Mouse (Mus musculus) C2C12 (cell line): ENCODE results near the gene Ankrd13c. TPM values are rescaled to one million over a fixed set of nuclear protein-coding genes. Genes with fewer than 3 reads are reported as not detected.

Experiments used
- H3K27me3 ChIP-seq: one replicate; pipeline ENCODE4 v1.6.1; 2011; ENCODE audit not compliant: control insufficient read depth, insufficient read depth, insufficient read length
- H3K36me3 ChIP-seq: one replicate; pipeline ENCODE4 v1.6.1; 2011; ENCODE audit not compliant: control insufficient read depth, insufficient read depth
- H3K4me3 ChIP-seq: one replicate; pipeline ENCODE4 v1.5.1; 2011; ENCODE audit warnings: mild to moderate bottlenecking, control low read depth; ENCODE audit not compliant: poor library complexity, insufficient read depth, severe bottlenecking
- H3K79me2 ChIP-seq: one replicate; pipeline ENCODE4 v1.6.1; 2011; ENCODE audit not compliant: control insufficient read depth, insufficient read depth
- H3K79me3 ChIP-seq: one replicate; pipeline ENCODE4 v1.6.1; 2011; ENCODE audit warnings: low read depth, control low read depth
- H3ac ChIP-seq: one replicate; pipeline ENCODE3; 2011; ENCODE audit warnings: low read depth; ENCODE audit not compliant: control insufficient read depth, insufficient read length
- CEBPB ChIP-seq: IDR thresholded peaks from one replicate; pipeline ENCODE4 v1.6.1; 2011; ENCODE audit warnings: low read depth, mild to moderate bottlenecking, control low read depth, moderate library complexity
- CTCF ChIP-seq: IDR thresholded peaks from one replicate; pipeline ENCODE4 v1.5.1; 2011; ENCODE audit not compliant: control insufficient read depth, insufficient read depth, insufficient read length
- FOSL1 ChIP-seq: IDR thresholded peaks from one replicate; pipeline ENCODE4 v1.8.0; 2011; ENCODE audit warnings: mild to moderate bottlenecking, low read length; ENCODE audit not compliant: poor library complexity, insufficient read depth, severe bottlenecking
- MAX ChIP-seq: IDR thresholded peaks from one replicate; pipeline ENCODE4 v1.6.1; 2011; ENCODE audit warnings: mild to moderate bottlenecking, control low read depth
- MYOD1 ChIP-seq: IDR thresholded peaks from one replicate; pipeline ENCODE4 v1.6.1; 2011; ENCODE audit warnings: low read depth; ENCODE audit not compliant: control insufficient read depth, insufficient read length
- MYOG ChIP-seq: IDR thresholded peaks from one replicate; pipeline ENCODE4 v1.6.1; 2011; ENCODE audit not compliant: control insufficient read depth, insufficient read length; ENCODE audit errors: extremely low read depth
- USF1 ChIP-seq: IDR thresholded peaks from one replicate; pipeline ENCODE4 v1.6.1; 2011; ENCODE audit warnings: low read depth, mild to moderate bottlenecking, control low read depth, moderate library complexity
- polyA plus RNA-seq: library from polyadenylated mRNA; unstranded; fragments of >200 nt; fragmentation: generic; extraction: Trizol; gene quantifications from one replicate; pipeline ENCODE4 v1.2.1, GENCODE M21; 2012; ENCODE audit warnings: missing spikeins

Ankrd13c gene
- polyA plus RNA-seq, 1 experiment: 17.3 TPM

- Histone ChIP-seq H3K36me3 (peaks cover 27% of the 10 kb centered on the region), H3K79me3 (peaks cover 2% of the 10 kb centered on the region), H3K79me2 (no peaks in the 10 kb centered on the region), H3K27me3 (no peaks in the 10 kb centered on the region), H3ac (no peak overlapping the region), H3K4me3 (no peak overlapping the region)
- TF ChIP-seq MAX (no peak), USF1 (no peak), MYOD1 (no peak), CTCF (no peak), FOSL1 (no peak)
Measured at GRCm38 (mm10) chr3:157998742-157999369, 51.8 kb downstream of the Ankrd13c start.

- H3K79me2 ChIP-seq: no peaks in the 10 kb centered on the region
- TF ChIP-seq CTCF: no peak
- TF ChIP-seq MAX: no peak
- no peak for TF ChIP-seq FOSL1
- no peak for TF ChIP-seq CEBPB
- no peak for TF ChIP-seq MYOG
- TF ChIP-seq USF1: no peak
- TF ChIP-seq MYOD1: no peak
- H3K36me3 ChIP-seq: peaks cover 67% of the 10 kb centered on the region
- no peaks in the 10 kb centered on the region for H3K27me3 ChIP-seq
- no peak overlapping the region for H3ac ChIP-seq
- H3K79me3 ChIP-seq: no peaks in the 10 kb centered on the region
- no peak overlapping the region for H3K4me3 ChIP-seq
Measured at GRCm38 (mm10) chr3:158008647-158009046, 61.6 kb downstream of the Ankrd13c start.

GRCm38 (mm10) chr3:158009762-158010320, 62.8 kb downstream of the Ankrd13c start:
- no peak for TF ChIP-seq CTCF
- peaks cover 75% of the 10 kb centered on the region for H3K36me3 ChIP-seq
- no peaks in the 10 kb centered on the region for H3K27me3 ChIP-seq

GRCm38 (mm10) chr3:158031371-158031925, 84.4 kb downstream of the Ankrd13c start:
- Histone ChIP-seq H3K4me3 (peak overlapping the region; percentile 71), H3K27me3 (no peaks in the 10 kb centered on the region), H3K36me3 (peaks cover 42% of the 10 kb centered on the region), H3ac (peak overlapping the region; percentile 99), H3K79me3 (peaks cover 94% of the 10 kb centered on the region), H3K79me2 (peaks cover 100% of the 10 kb centered on the region)
- TF ChIP-seq FOSL1: no peak
- no peak for TF ChIP-seq CTCF
- no peak for TF ChIP-seq MAX
- no peak for TF ChIP-seq USF1
- TF ChIP-seq MYOD1: no peak
- no peak for TF ChIP-seq MYOG
- TF ChIP-seq CEBPB: no peak

More at GRCm38 (mm10) chr3:158009762-158010320, 62.8 kb downstream of the Ankrd13c start:
- Histone ChIP-seq H3K4me3 (no peak overlapping the region), H3K79me3 (no peaks in the 10 kb centered on the region), H3K79me2 (no peaks in the 10 kb centered on the region), H3ac (no peak overlapping the region)

- Histone ChIP-seq H3K4me3 (peak overlapping the region; percentile 71), H3K27me3 (no peaks in the 10 kb centered on the region), H3K79me3 (peaks cover 93% of the 10 kb centered on the region), H3ac (peak overlapping the region; percentile 24), H3K36me3 (peaks cover 35% of the 10 kb centered on the region), H3K79me2 (peaks cover 100% of the 10 kb centered on the region)
- TF ChIP-seq MAX (no peak), CEBPB (no peak), MYOD1 (no peak), MYOG (no peak), USF1 (no peak), CTCF (no peak), FOSL1 (no peak)
Measured at GRCm38 (mm10) chr3:158032106-158032505, 85.1 kb downstream of the Ankrd13c start.

GRCm38 (mm10) chr3:158035866-158036265, 88.8 kb downstream of the Ankrd13c start:
- TF ChIP-seq MYOD1: no peak
- TF ChIP-seq USF1: no peak
- TF ChIP-seq MYOG: no peak
- TF ChIP-seq CEBPB: no peak
- peak overlapping the region; percentile 88 for H3ac ChIP-seq
- peaks cover 92% of the 10 kb centered on the region for H3K79me3 ChIP-seq
- H3K36me3 ChIP-seq: peaks cover 10% of the 10 kb centered on the region
- H3K27me3 ChIP-seq: no peaks in the 10 kb centered on the region
- peak overlapping the region; percentile 86 for H3K4me3 ChIP-seq
- H3K79me2 ChIP-seq: peaks cover 100% of the 10 kb centered on the region
